15 mouse cellular contexts compared by ENCODE assay signal in genomic region chr16:31876386-31876785, GRCm38 (mm10). TPM values are rescaled to one million over a fixed set of nuclear protein-coding genes. Genes with fewer than 3 reads are reported as not detected.
DNase-seq lines count a peak whose midpoint lies in the region; ATAC-seq and TF ChIP-seq lines count a peak whose summit lies in the region.
"Had no signal": no experiment of that assay in that cellular context is flagged by ENCODE, and none has a peak within 500 bp of the region (broad histone marks: within the 10 kb centered on the region; RNA-seq: fewer than 3 reads in every experiment).

No protein-coding gene starts in this region.

- peak; percentile 71 to 79 for DNase-seq in layer of hippocampus, adult 18-20 months (ENCODE audit: low spot score in 2 of 2)
- no peak for DNase-seq in layer of hippocampus, adult 9-10 months (ENCODE audit: low spot score)
- DNase-seq in cerebellum, adult 8-10 months, result peak; percentile 73
- DNase-seq in forebrain, postnatal 0 days, result peak; percentile 75
- peak; percentile 81 to 82 for DNase-seq in right cerebral cortex, adult 2 months (ENCODE audit: low spot score in 2 of 2)
- no peak for DNase-seq in T-cell, adult 2 months (ENCODE audit: low spot score)
- DNase-seq in kidney, adult 11 months, result no peak
- DNase-seq: adrenal gland, postnatal 36 days; heart, postnatal 36 days; kidney, adult 18-20 months; lung, postnatal 4 days had no signal

- no peak overlapping the region for H3K4me2 ChIP-seq in forebrain, postnatal 0 days (ENCODE audit: low read depth)
- no peak overlapping the region for H3K4me2 ChIP-seq in neural tube, embryonic 15.5 days

- H3K4me1 ChIP-seq in forebrain, postnatal 0 days (ENCODE audit: insufficient read depth), result no peaks in the 10 kb centered on the region; the same call in 1 of the 2 replicates
- H3K4me1 ChIP-seq in neural tube, embryonic 15.5 days, result peaks cover 9% of the 10 kb centered on the region; the same call in 1 of the 2 replicates

- no peak overlapping the region for H3K4me3 ChIP-seq in forebrain, postnatal 0 days (ENCODE audit: low read depth, low read length)
- H3K4me3 ChIP-seq in neural tube, embryonic 15.5 days (replicated peaks), result no peak overlapping the region

- no peak for TF ChIP-seq CTCF in forebrain, postnatal 0 days (IDR thresholded peaks at IDR 0.05; ENCODE audit: low read depth)

- WGBS in forebrain, postnatal 0 days, result 61% methylated on average over 10 of the region's 10 CpGs
- 69% methylated on average over 10 of the region's 10 CpGs for WGBS in neural tube, embryonic 15.5 days

- no peak overlapping the region for H3K9ac ChIP-seq in forebrain, postnatal 0 days
- H3K9ac ChIP-seq in neural tube, embryonic 15.5 days (replicated peaks), result no peak overlapping the region
- H3K9ac ChIP-seq: liver, embryonic 14.5 days had no signal

- peak; percentile 81 for ATAC-seq in forebrain, postnatal 0 days
- ATAC-seq in neural tube, embryonic 15.5 days (ENCODE audit: low FRiP score), result no peak

- H3K27me3 ChIP-seq in forebrain, postnatal 0 days (ENCODE audit: insufficient read depth, low read length), result no peaks in the 10 kb centered on the region
- H3K27me3 ChIP-seq in neural tube, embryonic 15.5 days (replicated peaks), result no peaks in the 10 kb centered on the region

- no peaks in the 10 kb centered on the region for H3K9me3 ChIP-seq in forebrain, postnatal 0 days (ENCODE audit: low read length)
- no peaks in the 10 kb centered on the region for H3K9me3 ChIP-seq in neural tube, embryonic 15.5 days (replicated peaks)

- peak overlapping the region; percentile 71 for H3K27ac ChIP-seq in forebrain, postnatal 0 days (ENCODE audit: low read depth, low read length)
- H3K27ac ChIP-seq in neural tube, embryonic 15.5 days (replicated peaks), result no peak overlapping the region
- H3K27ac ChIP-seq: liver, embryonic 14.5 days had no signal

- H3K36me3 ChIP-seq in forebrain, postnatal 0 days (ENCODE audit: insufficient read depth), result peaks cover 16% of the 10 kb centered on the region
- H3K36me3 ChIP-seq in neural tube, embryonic 15.5 days, result peaks cover 2% of the 10 kb centered on the region; the same call in 1 of the 2 replicates

RNA-seq across cellular contexts. Expression of gene Meltf, which starts 2.2 kb away (rescaled TPM):
- under 1 TPM; 0.08 to 0.22 TPM for total RNA-seq in layer of hippocampus, adult 18-20 months (2021)
- total RNA-seq in forebrain, postnatal 0 days (2014; rRNA removed), result 0.54 and 0.67 TPM in 2 replicates
- 0.23 and 0.36 TPM in 2 replicates for polyA plus RNA-seq in forebrain, postnatal 0 days (2015; fragmentation: Nextera tagmentation; extraction: Ambion mirVana)
- 0.42 and 0.61 TPM in 2 replicates for polyA plus RNA-seq in neural tube, embryonic 15.5 days (2015; fragmentation: Nextera tagmentation; extraction: Ambion mirVana)
- total RNA-seq: adrenal gland, postnatal 36 days; heart, postnatal 36 days; monocyte, adult 5-6 weeks had no signal

RNA-seq across cellular contexts. Expression of gene Pigz, which starts 57.3 kb away (rescaled TPM):
- total RNA-seq in layer of hippocampus, adult 18-20 months (2021), result 10 to 100 TPM; 19.4 to 23.3 TPM
- total RNA-seq in forebrain, postnatal 0 days (2014; rRNA removed), result 1.4 and 4.1 TPM in 2 replicates
- polyA plus RNA-seq in forebrain, postnatal 0 days (2015; fragmentation: Nextera tagmentation; extraction: Ambion mirVana), result 2.9 TPM in 2 replicates
- 5.2 and 5.7 TPM in 2 replicates for polyA plus RNA-seq in neural tube, embryonic 15.5 days (2015; fragmentation: Nextera tagmentation; extraction: Ambion mirVana)
- total RNA-seq: granulocyte monocyte progenitor cell, adult 5-6 weeks; monocyte, adult 5-6 weeks had no signal

Comparison
In these comparisons a context has a peak if more than half of its experiments do, and no peak if none do; other contexts are left out.
1. DNase-seq: peak in layer of hippocampus, adult 18-20 months (2 of 2), cerebellum, adult 8-10 months (single experiment), forebrain, postnatal 0 days (single experiment) and right cerebral cortex, adult 2 months (2 of 2); none in layer of hippocampus, adult 9-10 months (single experiment), T-cell, adult 2 months (single experiment) and kidney, adult 11 months (single experiment).